Mouse (Mus musculus): ENCODE results near the gene Mxra7.
"Not testable (repeated sequence)": the region's sequence is repeated elsewhere in the genome, so short reads cannot be mapped to it uniquely, and the experiment has no call there.

Gene Mxra7

DNA sequence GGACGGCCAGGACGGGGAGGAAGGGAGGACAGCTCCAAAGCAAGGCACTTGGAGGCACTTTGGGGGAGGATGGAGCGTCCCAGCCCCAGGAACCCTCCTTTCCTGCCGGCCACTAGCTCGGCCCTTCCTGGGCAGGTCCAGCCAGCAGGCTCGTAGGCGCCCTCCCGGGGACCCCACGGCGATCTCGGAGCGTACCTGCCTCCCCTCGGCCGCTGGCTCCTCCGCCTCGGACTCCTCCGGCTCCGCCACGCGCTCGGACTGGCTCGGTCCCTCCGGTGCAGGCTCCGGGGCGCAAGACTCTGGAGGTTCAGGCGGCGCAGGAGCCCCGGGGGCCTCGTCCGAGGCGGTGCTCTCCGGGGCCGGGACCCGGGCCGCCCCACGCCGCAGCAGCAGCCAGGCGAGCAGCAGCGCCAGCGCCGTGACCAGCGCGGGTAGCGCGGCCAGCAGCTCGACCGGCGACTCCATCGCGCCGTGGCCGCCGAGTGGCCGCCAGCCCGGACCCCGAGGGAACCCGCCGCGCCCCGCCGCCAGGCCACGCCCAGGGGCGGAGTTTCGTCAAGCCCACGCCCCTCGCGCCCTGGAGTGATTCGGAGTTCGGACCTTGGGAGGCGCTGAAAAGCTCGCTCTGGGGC lies at the start of gene Mxra7:
TSS of gene Mxra7 (minus strand) at position 513 of the 632 bp plus-strand sequence.
- no peak for DNase-seq (ENCODE audit: low read depth, low spot score)

DNA sequence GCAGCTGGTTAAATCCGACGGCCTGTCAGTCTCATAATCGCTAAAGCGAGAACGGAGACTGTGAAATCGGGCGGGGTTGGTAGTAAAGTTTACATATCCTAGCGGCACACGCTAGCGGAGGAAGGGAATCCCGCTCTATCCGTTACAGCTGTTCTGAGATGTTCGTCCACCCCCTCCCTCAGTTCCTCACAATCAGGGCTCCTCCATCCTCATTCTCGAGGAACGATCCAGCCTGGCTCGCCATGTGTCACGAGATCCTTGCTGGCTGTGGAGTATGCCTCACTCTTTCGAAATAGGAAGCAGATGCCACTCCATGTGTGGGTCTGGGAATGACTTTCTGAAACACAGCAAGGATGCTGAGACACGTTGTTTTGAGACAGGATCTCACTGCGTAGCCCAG lies 46.1 kb upstream of the Mxra7 start:
- DNase-seq (ENCODE audit: low read depth, low spot score), result no peak

DNA sequence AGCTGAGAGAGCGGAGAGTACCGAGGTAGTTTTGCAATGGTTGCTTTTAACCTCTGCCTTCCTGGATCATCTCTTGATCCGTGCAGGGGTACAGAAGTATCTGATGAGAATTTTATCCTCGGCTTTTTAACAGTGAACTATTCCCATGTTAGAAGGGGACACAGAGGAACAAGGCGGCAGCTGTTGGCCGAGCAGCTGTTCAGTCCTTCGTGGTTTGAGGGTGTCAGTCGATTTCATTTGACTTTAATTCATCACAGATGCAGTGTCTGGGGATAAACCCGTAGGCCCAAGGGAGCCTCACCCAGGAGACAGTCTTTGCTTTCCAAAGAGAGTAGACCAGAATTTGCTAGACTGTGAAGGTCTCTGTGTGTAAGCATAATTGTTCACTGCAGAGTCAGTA lies 43.7 kb upstream of the Mxra7 start:
- DNase-seq (ENCODE audit: low read depth, low spot score), result no peak

DNA sequence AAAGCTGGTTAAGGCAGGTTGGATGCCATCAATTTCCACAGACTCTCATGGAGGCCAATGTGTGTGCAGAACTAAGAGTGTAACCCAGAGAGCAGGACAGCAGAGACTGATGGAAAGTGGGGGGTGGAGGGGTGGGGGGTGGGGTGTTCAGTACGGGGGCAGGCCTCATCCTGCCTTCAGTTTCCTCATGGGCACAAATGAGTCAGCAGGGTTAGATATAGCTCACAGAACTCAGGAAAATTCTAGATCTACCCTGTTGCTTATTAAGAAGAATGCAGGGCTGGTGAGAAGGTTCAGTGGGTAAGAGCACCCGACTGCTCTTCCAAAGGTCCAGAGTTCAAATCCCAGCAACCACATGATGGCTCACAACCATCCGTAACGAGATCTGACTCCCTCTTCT lies 41.8 kb upstream of the Mxra7 start:
- no peak for DNase-seq (ENCODE audit: low read depth, low spot score)

DNA sequence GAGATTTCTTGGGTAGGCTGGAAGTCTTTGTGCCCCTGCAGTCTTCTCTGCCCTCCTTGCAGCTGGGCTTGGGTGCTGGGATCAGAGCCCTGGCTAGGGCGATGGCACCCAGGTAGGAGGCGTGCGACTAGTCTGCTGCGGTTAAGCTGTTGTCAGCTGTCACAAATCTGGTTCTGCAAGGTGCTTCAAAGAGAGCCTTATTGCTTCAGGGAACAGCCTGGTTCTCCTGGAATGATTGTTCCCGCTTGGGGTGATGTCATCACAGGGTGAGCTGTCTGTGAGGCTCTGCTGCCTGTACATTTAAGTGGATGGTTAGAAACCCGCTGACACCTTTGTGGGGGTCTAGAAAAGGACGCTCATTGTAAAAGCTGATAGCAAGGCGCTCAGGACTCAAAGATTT lies 41.4 kb upstream of the Mxra7 start:
- no peak for DNase-seq (ENCODE audit: low read depth, low spot score)

DNA sequence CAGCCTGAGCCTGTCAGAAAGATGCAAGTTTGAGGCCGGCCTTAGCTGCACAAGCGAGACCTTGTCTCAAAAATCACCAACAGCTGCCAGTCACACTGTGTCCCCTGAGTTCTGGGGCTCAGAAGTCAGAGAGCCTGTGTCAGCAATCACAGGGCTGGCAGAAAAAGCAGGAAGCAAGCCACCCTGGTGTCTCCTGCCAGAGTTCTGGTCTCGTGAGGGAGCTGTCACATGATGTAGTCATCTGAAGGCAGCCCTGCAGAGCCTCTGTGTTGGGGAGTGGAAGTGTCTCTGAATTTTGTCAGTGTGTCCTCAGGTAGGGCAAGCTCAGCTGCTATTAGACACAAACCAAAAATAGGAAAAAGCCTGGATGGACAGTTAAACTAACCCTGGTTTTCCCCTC lies 40.3 kb upstream of the Mxra7 start:
- DNase-seq (ENCODE audit: low read depth, low spot score), result no peak

DNA sequence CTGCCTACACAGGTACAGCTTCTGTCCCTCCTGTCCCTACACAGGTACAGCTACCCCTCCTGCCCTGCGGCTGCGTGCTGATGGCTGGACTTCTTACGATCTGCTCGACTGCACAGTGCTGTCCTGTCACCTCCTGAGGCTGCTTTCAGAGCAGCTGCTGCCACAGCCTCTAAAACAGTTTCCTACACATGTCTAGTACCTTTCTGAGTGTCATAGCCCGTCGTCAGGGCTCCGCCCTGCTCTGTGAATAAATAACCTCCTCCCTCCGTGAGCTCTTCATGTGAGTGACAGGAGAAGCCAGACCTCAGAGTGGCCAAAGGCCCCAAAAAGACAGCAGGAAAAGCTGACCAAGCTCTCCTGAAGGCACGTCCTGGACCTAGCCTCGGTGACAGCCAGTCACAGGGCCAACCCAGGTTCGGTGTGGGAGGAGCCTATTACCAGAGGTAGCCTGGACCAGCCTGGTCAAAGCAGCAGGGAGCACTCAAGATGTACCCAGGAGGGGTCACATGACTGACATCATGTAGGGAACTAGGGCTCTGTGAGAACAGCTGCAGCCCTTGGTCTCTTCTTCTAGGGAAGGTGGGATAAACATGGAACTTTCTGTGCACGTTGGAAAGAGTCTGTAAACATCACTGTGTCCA lies 38.2 kb upstream of the Mxra7 start:
- DNase-seq (ENCODE audit: low read depth, low spot score), result no peak

DNA sequence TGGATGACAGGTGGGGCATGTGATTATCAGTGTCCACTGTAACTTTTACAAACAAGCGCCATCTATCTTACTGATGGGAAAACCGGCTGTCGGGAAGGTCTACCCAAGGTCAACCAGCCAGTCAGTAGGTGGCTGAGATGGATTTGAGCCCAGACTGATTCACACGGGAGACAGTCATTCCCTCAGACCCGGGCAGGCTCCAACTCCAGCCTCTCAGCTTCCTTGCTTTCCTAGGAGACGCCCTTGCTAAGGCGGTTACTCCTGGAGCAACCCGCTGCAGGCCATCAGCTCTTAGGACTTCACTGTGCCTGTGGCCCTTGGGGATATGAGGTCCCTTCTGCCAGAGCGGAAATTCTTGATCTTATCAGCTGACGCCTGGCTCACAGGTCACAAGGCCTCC lies 36.6 kb upstream of the Mxra7 start:
- no peak for DNase-seq (ENCODE audit: low read depth, low spot score)

DNA sequence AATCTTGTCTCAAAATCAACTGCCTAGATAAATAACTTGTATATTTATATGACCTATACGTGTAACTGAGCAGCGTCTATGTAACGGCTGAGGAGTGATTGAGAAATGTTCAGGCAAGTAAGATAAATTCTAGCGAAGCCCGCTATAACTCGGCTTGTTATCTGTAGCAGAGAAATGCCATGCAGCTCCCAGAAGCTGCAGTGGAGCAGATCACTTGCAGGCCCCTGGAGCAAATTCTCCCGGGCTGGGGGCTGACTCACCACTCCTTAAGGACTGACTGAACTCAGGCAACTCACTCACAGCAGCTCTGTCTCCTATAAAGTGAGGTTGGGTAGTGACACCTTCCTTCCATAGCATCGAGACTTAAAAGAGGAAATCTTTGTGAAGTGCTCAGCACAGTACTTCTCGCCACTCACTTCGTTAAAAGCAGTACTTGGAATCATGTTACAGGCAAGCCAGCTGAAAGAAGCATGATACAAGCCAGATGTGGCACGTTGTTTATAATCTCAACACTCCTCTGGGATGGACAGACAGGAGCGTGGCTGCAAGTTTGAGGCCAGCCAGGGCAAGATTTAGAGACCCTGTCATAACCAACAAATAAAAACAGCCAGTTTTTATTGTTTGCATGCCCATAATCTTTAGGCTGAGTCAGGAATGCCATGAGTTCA lies 29.5 kb upstream of the Mxra7 start:
- no peak for DNase-seq (ENCODE audit: low read depth, low spot score)

DNA sequence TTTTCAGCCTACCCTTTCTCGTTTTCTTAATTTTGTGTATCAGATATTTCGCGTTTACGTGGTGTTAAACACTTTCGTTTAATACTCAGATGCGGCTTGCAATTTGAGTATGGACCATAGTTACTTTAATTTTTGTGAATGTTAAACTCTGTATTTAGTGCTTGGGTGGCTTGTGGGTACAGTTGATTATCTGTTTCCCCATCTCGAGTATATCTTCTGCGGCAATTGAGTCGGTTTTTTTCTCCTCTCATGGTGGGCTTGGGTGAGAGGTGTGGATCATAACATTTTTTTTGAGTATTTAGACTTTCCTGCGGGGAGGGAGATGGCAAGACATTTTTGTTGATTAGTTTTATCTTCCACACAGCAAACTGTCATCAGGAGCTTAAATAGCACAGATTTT lies 26.4 kb upstream of the Mxra7 start:
- no peak for DNase-seq (ENCODE audit: low read depth, low spot score)

DNA sequence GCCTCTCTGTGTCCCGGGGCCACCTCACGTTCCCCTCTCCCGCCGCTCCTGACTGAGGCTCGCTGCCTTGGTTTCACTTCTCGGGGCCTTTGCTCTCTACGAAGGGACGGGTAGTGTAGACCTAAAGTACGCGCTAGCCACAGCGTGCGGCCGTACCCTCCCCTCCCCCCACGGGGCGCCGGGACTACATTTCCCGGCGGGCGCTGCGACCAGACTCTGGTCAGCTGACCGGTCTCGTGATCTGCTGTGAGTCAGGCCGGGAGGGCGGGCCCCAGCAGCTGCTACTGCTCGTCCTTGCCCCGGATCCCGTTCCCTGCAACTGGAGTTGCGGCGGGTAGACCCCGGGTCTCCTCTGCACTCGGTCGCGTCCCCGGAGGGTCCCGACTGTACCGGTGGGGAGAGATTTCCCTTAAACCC lies 25.7 kb upstream of the Mxra7 start:
- DNase-seq (ENCODE audit: low read depth, low spot score), result peak; percentile 95

DNA sequence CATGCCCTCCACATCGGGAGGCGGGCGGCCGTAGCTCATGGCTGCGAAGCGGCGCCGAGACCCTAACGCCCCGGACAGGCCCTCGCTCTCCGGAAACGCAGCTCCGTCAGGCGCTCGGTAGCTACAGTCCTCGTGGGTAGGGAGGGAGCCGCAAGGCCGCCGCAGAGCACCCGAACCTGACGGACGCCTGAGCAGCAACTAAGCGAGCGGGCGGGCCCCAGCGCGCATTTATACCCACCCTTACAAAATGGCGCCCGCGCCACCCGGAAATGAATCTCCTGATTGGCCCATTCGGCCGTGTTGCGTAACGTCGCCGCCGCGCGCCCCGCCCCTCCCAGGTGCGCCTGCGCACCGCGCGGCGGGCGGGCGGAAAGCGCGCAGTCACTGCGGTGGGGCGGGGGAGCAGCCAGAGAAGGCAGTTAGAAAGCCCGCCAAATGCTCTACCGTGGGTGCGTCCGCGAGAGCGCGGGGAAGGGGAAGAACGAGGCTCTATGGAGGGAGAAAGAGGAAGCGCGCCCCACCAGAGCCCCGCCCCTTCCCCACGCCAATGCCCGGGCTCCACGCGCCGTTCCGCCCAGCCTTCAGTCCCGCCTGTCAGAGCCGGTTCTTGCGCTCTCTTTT lies 25.2 kb upstream of the Mxra7 start, which contains the start of gene Srsf2:
TSS of gene Srsf2 (minus strand) at position 204 of the 621 bp plus-strand sequence.
- peak; percentile 86 for DNase-seq (ENCODE audit: low read depth, low spot score)

DNA sequence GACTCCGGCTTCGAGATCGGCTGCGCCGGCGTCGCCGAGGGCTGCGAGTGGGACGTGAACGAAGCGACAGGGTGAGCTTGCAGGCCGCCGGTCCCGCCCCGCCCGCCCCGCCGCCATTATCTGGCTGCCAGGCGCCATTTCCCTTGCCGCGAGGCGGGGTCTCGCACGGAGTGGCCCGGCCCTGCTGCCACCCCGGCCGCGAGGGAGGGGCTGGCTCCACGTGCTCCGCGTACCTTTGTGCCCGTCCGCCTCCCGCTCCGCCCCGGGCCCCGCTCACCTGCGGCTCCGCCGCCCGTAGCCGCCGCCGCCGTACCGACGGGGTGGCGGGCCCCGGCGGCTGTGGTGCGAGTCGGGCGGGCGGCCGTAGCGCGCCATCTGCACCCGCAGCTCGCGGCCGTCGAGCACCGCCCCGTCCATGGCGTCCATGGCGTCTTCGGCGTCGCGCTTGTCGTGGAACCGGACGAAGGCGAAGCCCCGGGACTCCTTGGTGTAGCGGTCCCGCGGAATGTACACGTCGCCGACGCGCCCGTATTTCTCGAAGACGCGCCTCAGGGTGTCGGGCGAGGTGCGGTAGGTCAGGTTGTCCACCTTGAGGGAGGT lies 24.5 kb upstream of the Mxra7 start, which contains the start of gene Mfsd11:
TSS of gene Mfsd11 (plus strand) at position 150 of the 600 bp plus-strand sequence.
- DNase-seq (ENCODE audit: low read depth, low spot score), result no peak

DNA sequence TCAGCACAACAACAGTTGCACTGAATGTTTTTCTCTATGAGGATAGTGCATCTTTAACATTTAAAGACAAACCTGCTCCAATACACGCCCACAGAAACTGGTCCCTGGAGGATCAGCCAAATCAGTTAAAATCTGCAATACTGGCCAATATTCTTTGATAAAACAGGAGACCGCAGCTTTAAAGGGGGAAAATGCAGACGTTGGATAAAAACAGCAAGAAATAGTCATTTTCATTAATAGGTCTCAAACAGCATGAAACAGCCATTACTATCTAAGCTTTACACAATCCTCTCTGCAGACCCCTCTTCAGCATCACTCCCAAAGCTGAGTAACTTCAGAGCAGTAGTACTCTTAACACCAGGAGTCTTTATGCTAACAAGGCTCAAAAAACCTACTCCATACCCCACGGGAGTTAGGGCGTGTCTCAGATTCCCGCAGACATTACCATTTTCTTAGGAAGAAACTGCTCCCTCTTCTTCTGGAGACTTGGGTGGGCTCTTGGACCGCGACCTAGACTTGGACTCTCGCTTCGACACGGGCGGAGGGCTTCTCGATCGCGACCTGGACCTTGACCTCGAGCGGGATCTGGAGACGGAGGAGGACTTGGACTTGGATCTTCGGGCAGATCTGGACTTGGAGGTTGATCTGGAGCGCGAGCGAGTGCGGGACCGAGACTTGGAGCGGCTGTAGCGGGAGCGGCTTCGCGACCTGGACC lies 23.9 kb upstream of the Mxra7 start:
- no peak for DNase-seq (ENCODE audit: low read depth, low spot score)

DNA sequence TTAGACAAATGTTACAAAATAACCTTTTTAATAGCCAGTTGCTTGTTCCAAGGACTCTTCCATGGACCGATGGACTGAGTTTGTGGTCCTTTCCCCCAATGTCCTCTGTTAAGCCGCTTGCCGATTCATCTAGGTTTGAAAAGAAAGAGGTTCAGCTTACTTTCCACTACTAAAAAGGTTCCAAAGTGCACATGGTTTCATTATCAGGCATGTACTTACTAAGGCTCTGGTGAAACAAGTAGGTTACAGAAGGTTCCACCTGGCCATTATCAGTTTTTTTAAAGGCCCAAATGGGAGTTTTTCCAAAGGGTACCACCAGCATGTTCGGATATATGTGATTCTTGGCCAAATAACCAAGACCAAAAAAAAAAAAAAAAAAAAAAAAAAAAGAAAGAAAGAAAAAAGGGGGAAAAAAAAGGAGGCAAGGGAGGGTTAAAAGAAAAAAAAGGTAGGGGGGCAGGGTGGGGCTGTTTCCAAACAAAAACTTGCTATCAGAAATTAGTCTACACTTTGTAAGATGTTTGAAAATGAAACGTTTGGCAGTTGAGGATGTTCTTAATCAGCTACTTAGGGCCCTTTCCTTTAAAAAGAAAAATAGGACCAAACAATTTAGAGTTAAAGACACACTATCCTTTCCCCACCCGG lies 23.1 kb upstream of the Mxra7 start:
- no peak for DNase-seq (ENCODE audit: low read depth, low spot score)

DNA sequence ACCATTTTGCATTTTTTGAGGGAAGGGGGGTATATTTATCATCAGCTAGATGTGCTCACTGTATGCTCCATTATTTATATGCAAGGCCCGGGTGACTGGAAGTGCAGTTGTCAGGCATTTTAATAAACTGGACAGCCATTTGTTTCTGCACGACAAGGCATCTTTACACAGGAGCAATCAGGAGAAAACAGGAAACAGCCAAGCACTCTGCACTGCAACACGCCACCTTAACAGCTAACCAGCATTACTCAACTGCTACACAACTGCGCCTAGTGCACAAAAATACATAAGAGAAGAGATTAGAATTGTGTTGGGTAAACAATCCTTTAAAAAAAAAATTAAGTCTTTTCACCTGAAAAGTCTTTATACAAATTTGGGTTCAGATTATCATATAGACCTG lies 22.2 kb upstream of the Mxra7 start:
- DNase-seq (ENCODE audit: low read depth, low spot score), result no peak

DNA sequence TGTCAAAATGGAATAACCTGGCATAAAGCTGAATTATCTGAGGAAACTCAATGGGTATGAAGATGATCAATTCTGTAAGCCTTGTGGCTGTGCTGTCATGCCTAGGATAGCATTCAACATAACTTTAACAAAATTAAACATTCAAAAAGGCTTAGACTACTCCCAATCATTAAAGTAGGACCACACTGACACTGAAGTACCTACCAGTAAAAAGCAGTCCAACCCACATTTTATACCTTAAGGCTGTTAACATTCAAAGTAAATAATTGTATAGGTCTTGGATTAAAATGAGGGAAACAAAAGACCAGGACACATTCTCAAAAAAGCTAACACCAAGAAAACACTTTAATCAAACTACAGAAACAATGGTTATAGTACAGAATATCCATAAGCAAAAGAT lies 21.7 kb upstream of the Mxra7 start:
- no peak for DNase-seq (ENCODE audit: low read depth, low spot score)

DNA sequence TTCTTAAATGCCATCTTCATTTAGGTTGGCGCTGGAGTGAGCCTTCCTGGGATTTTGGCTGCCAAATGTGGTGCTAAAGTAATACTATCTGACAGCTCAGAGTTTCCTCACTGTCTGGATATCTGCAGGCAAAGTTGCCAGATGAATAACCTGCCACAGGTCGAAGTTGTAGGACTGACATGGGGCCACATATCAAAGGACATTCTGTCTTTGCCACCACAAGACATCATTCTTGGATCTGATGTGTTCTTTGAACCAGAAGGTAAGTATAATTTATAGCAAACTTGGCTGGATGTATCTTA lies 21.0 kb upstream of the Mxra7 start:
- not testable (repeated sequence) for DNase-seq (ENCODE audit: low read depth, low spot score)

DNA sequence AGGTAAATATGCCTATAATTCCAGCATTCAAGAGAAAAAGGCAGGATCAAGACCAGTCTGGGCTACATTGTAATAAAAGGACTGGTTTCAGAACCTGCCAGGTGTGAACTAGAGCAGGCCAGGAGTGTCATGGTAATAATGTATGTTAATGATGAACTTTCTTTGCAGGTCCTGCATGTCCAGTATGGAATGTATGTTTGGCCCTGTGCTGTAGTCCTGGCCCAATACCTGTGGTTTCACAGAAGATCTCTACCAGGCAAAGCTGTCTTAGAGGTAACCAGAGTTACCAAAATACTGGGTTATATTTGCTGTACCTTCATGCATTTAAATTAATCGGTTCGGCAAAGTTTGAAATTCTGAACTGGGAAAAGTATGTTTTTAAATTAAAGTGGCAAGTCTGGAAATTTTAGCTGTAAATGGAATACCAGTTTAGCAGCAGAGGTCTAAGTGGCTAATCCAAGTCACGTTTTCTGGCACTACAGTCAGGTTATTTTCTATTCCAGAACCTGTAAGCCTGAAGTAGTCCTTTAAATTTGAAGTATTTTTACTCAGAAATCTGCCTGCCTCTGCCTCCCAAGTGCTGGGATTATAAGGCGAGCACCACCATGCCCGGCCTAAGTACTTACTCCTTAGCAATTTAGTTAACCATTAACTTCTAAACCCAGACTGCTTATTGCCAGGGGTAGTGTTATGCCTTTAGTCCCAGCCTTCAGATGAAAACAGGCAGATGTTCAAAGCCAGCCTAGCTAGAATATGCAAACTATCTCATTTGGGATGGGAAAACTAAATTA lies 20.4 kb upstream of the Mxra7 start:
- DNase-seq (ENCODE audit: low read depth, low spot score), result no peak

Data from WW6 (cell line).